Mouse (Mus musculus): ENCODE data around the gene Gm32742. TPM values are rescaled to one million over a fixed set of nuclear protein-coding genes. Genes with fewer than 3 reads are reported as not detected.
A peak's percentile ranks its signal among the peaks of the same experiment; 100 is the strongest.

Gm32742 gene
- polyA plus RNA-seq, 1 experiment from 2014 or later, result 0.03 TPM

GRCm38 (mm10) chr9:51081614-51082013 is 83.7 kb downstream of the Gm32742 start:
- no peak for DNase-seq (ENCODE audit: low spot score)
- Histone ChIP-seq H3K4me3 (no peak overlapping the region), H3K36me3 (no peaks in the 10 kb centered on the region), H3K4me1 (replicated peaks) (peaks cover 8% of the 10 kb centered on the region), H3K27ac (no peak overlapping the region), H3K9me3 (no peaks in the 10 kb centered on the region), H3K27me3 (ENCODE audit: insufficient read depth, poor library complexity, severe bottlenecking) (no peaks in the 10 kb centered on the region; the same call in 1 of the 2 replicates)
- WGBS, result 87% methylated on average over 5 of the region's 5 CpGs

MicroRNAs encoded within 50 kb of the gene (microRNA counts, 519-probe panel; counts per million panel counts)
- microRNA mmu-miR-34b-3p, result 1,255 counts per million, percentile 77 among the panel's probes with 10 or more counts
- microRNA mmu-miR-34b-5p, result 1,255 counts per million, percentile 77 among the panel's probes with 10 or more counts
- microRNA mmu-miR-34c, result 1,255 counts per million, percentile 77 among the panel's probes with 10 or more counts

Other genes starting within 250 kb of the Gm32742 start
- 14.2 and 14.7 TPM in 2 replicates for gene Sik2, start 156.4 kb downstream of the Gm32742 start, polyA plus RNA-seq (2016; fragmentation: Nextera tagmentation; extraction: Ambion mirVana)
- gene Btg4, start 104.6 kb downstream of the Gm32742 start, polyA plus RNA-seq (2016; fragmentation: Nextera tagmentation; extraction: Ambion mirVana), result not detected in 2 replicates
- gene Layn, start 88.4 kb downstream of the Gm32742 start, polyA plus RNA-seq (2016; fragmentation: Nextera tagmentation; extraction: Ambion mirVana), result 0.98 and 1.2 TPM in 2 replicates
- 0.45 and 2.1 TPM in 2 replicates for gene 4833427G06Rik, start 63.4 kb downstream of the Gm32742 start, polyA plus RNA-seq (2016; fragmentation: Nextera tagmentation; extraction: Ambion mirVana)
- gene Pou2af1, start 48.2 kb upstream of the Gm32742 start, polyA plus RNA-seq (2016; fragmentation: Nextera tagmentation; extraction: Ambion mirVana), result not detected in 2 replicates
- 1.6 and 1.9 TPM in 2 replicates for gene Colca2, start 113.1 kb upstream of the Gm32742 start, polyA plus RNA-seq (2016; fragmentation: Nextera tagmentation; extraction: Ambion mirVana)
- gene 1810046K07Rik, start 163.4 kb upstream of the Gm32742 start, polyA plus RNA-seq (2016; fragmentation: Nextera tagmentation; extraction: Ambion mirVana), result not detected in 2 replicates